Mouse (Mus musculus) stomach, embryonic 16.5 days (tissue): ENCODE measurements around the gene Arhgef7. TPM values are rescaled to one million over a fixed set of nuclear protein-coding genes. Genes with fewer than 3 reads are reported as not detected.

Experiments used
- ATAC-seq: fragments of 200-750 bp; cut with Nextera tagmentation; 2 replicates; pipeline ENCODE4 v1.8.0; 2017; ENCODE audit warnings: moderate number of reproducible peaks, moderate TSS enrichment; ENCODE audit not compliant: insufficient read depth, low FRiP score
- H3K27ac ChIP-seq: fragments of 300-500 bp; sonication (generic); 2 replicates; pipeline ENCODE4 v1.5.1; 2014; ENCODE audit warnings: low read length
- H3K27me3 ChIP-seq: fragments of 300-500 bp; sonication (generic); 2 replicates; pipeline ENCODE4 v1.6.1; 2014; ENCODE audit warnings: low read length, control low read depth, mixed read lengths; ENCODE audit not compliant: control insufficient read depth, insufficient read depth
- H3K36me3 ChIP-seq: fragments of 300-500 bp; sonication (generic); 2 replicates; pipeline ENCODE4 v1.6.1; 2014; ENCODE audit warnings: low read length; ENCODE audit not compliant: control insufficient read depth, insufficient read depth
- H3K4me1 ChIP-seq: fragments of 300-500 bp; sonication (generic); 2 replicates; pipeline ENCODE4 v1.6.1; 2014; ENCODE audit warnings: low read length, control low read depth, mixed read lengths; ENCODE audit not compliant: control insufficient read depth, insufficient read depth
- H3K4me2 ChIP-seq: fragments of 300-500 bp; sonication (generic); 2 replicates; pipeline ENCODE4 v1.6.1; 2014; ENCODE audit warnings: low read depth, low read length, mixed read lengths
- H3K4me3 ChIP-seq: fragments of 300-500 bp; sonication (generic); replicated peaks from 2 replicates; pipeline ENCODE4 v1.5.1; 2014; ENCODE audit warnings: mild to moderate bottlenecking, low read length
- H3K9ac ChIP-seq: fragments of 300-500 bp; sonication (generic); 2 replicates; pipeline ENCODE4 v1.6.1; 2014; ENCODE audit warnings: low read length
- H3K9me3 ChIP-seq: fragments of 300-500 bp; sonication (generic); replicated peaks from 2 replicates; pipeline ENCODE4 v1.6.1; 2016; ENCODE audit warnings: low read length, control low read depth; ENCODE audit not compliant: control insufficient read depth
- WGBS: fragments of 180-500 bp; shearing (Covaris S2); extraction: QIAGEN DNeasy Blood & Tissue Kit; methylation state at CpG from one replicate; pipeline ENCODE4 v1.1.7; 2014; 5-methylcytosine and 5-hydroxymethylcytosine counted together
- polyA plus RNA-seq: library from polyadenylated mRNA; unstranded; fragments of >200 nt; fragmentation: Nextera tagmentation; extraction: Ambion mirVana; gene quantifications from 2 replicates; pipeline ENCODE4 v1.2.1, GENCODE M21; 2015

The Arhgef7 gene
- polyA plus RNA-seq, 1 experiment from 2014 or later, result 32.7 TPM

DNA sequence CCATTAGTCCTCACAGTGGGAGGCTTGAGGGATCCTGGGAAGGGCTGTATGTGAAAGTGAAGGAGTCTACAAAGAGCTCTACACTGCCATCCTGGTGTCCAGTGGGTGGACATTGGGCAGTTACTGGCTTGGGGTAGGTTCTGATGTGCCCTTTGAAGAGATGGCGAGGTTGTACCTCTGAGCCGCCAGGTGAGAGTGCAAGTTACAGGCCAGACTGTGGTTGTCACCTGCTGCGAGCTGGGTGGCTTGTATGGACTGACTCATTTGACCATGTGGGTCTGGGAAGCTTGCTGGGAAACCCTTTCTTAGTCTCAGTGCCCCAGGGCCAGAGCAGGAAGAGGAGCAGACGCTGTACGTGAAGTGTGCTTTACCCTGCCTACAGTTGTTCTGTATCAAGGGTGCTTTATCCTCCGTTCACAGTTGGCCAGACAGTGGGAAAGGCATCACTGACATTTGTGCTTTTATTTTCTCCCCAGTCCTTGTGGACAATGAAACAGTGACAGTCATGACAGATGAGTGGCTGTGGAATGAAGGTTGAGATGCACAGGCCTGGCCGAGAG lies 43.1 kb downstream of the Arhgef7 start:
- Histone ChIP-seq H3K36me3 (no peaks in the 10 kb centered on the region), H3K27me3 (no peaks in the 10 kb centered on the region), H3K4me1 (peaks cover 26% of the 10 kb centered on the region), H3K4me3 (no peak overlapping the region), H3K4me2 (no peak overlapping the region), H3K27ac (no peak overlapping the region), H3K9ac (no peak overlapping the region), H3K9me3 (no peaks in the 10 kb centered on the region)
- no peak for ATAC-seq
- 62% methylated on average over 7 of the region's 7 CpGs for WGBS

GRCm38 (mm10) chr8:11771608-11772007 lies 44.1 kb downstream of the Arhgef7 start:
- Histone ChIP-seq H3K9ac (no peak overlapping the region), H3K36me3 (no peaks in the 10 kb centered on the region)
- WGBS, result 92% methylated on average over 5 of the region's 5 CpGs

GRCm38 (mm10) chr8:11774195-11775076 lies 46.9 kb downstream of the Arhgef7 start:
- Histone ChIP-seq H3K9me3 (no peaks in the 10 kb centered on the region), H3K9ac (peak overlapping the region; percentile 33; the same call in 1 of the 2 replicates), H3K4me2 (no peak overlapping the region), H3K4me3 (no peak overlapping the region), H3K36me3 (no peaks in the 10 kb centered on the region), H3K27ac (peak overlapping the region; percentile 90), H3K27me3 (no peaks in the 10 kb centered on the region), H3K4me1 (peaks cover 32% of the 10 kb centered on the region)
- 65% methylated on average over 17 of the region's 17 CpGs for WGBS
- ATAC-seq, result peak; percentile 78; the same call in 1 of the 2 replicates

More at GRCm38 (mm10) chr8:11771608-11772007, 44.1 kb downstream of the Arhgef7 start:
- ATAC-seq, result no peak
- no peak overlapping the region for H3K4me3 ChIP-seq
- H3K9me3 ChIP-seq, result no peaks in the 10 kb centered on the region
- H3K27me3 ChIP-seq, result no peaks in the 10 kb centered on the region
- H3K4me1 ChIP-seq, result peaks cover 32% of the 10 kb centered on the region
- no peak overlapping the region for H3K4me2 ChIP-seq
- H3K27ac ChIP-seq, result no peak overlapping the region

- no peaks in the 10 kb centered on the region for H3K27me3 ChIP-seq
- no peak overlapping the region for H3K9ac ChIP-seq
- H3K27ac ChIP-seq, result 0 out of 2 replicates have a peak overlapping the region, but pooled peaks have one; percentile 90
- peaks cover 35% of the 10 kb centered on the region for H3K4me1 ChIP-seq
- WGBS, result 37% methylated on average over 7 of the region's 7 CpGs
- no peak overlapping the region for H3K4me3 ChIP-seq
- H3K4me2 ChIP-seq, result no peak overlapping the region
- no peaks in the 10 kb centered on the region for H3K36me3 ChIP-seq
- no peak for ATAC-seq
- H3K9me3 ChIP-seq, result no peaks in the 10 kb centered on the region
Observed at GRCm38 (mm10) chr8:11775889-11776288, 48.4 kb downstream of the Arhgef7 start.

GRCm38 (mm10) chr8:11776451-11777180 lies 49.1 kb downstream of the Arhgef7 start:
- ATAC-seq, result no peak
- no peaks in the 10 kb centered on the region for H3K27me3 ChIP-seq
- H3K4me2 ChIP-seq, result no peak overlapping the region
- H3K36me3 ChIP-seq, result no peaks in the 10 kb centered on the region
- no peak overlapping the region for H3K4me3 ChIP-seq
- H3K9ac ChIP-seq, result no peak overlapping the region
- H3K9me3 ChIP-seq, result no peaks in the 10 kb centered on the region
- WGBS, result 83% methylated on average over 8 of the region's 8 CpGs
- peaks cover 35% of the 10 kb centered on the region for H3K4me1 ChIP-seq
- 0 out of 2 replicates have a peak overlapping the region, but pooled peaks have one; percentile 8 for H3K27ac ChIP-seq

DNA sequence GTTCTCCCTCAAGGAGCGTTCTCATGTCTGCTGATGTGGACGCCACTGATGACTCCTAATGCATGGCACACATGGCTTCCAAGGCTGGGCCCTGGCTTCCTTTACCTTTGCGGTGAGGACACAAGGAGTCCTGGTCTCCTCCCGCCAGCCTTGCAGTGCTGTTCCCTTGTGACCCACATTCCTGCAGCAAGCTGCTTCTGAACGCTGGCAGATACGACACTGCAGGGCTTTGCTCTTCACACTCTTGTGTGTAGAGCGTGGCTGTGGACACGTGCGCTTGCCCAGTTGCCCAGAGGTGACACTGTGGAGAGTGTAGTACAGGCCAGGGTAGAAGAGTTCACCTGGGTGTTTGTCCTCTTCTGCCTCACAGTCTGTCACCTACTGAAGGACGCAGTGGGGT lies 49.7 kb downstream of the Arhgef7 start:
- H3K9me3 ChIP-seq, result no peaks in the 10 kb centered on the region
- H3K36me3 ChIP-seq, result 0 out of 2 replicates have a peak, but pooled peaks cover under 1% of the 10 kb centered on the region
- peaks cover 35% of the 10 kb centered on the region for H3K4me1 ChIP-seq
- H3K4me3 ChIP-seq, result no peak overlapping the region
- WGBS, result 69% methylated on average over 10 of the region's 10 CpGs
- no peaks in the 10 kb centered on the region for H3K27me3 ChIP-seq
- no peak overlapping the region for H3K9ac ChIP-seq
- ATAC-seq, result no peak
- H3K27ac ChIP-seq, result 0 out of 2 replicates have a peak overlapping the region, but pooled peaks have one; percentile 8
- H3K4me2 ChIP-seq, result no peak overlapping the region

DNA sequence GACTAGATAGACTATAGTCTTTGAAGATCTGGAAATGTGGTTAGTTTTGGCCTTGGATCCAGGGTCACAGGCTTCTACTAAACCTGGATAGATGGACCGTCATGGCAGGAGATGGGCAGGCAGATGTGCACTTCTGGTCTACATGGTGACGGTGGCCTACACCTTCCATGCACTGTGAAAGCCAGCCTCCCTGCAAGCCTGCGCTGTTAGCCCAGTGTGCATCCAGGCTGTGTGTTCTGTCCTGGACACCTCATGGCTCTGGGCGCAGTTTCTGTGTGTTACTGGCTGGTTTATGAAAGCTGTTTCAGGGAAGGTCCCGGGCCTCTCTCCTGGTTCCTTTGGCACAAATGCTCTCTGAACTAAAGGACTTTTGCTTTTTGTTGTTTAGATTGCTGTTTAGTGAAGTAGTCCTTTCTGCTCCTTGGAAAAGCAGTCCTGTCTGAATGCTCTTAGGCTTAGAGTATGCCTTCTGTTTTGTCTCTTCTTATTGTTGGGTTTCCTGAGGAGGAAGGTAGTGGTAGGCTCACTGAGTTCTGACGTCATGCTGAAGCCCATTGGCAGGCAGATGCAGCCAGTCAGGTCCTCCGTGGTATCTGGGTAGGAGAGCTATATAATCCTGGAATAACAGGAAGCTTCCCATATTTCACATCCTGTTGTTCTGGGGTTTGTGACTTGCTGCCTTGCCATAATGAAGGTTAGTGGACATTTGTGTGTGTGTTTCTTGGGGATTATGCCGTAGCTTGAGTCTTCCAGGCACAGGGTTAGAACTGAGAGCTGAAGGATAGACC lies 51.3 kb downstream of the Arhgef7 start:
- H3K27ac ChIP-seq, result peak overlapping the region; percentile 17; the same call in 1 of the 2 replicates
- H3K9ac ChIP-seq, result 0 out of 2 replicates have a peak overlapping the region, but pooled peaks have one; percentile 28

More for the DNA sequence above, 51.3 kb downstream of the Arhgef7 start:
- ATAC-seq, result no peak
- WGBS, result 74% methylated on average over 8 of the region's 8 CpGs
- H3K4me1 ChIP-seq, result peaks cover 27% of the 10 kb centered on the region
- no peaks in the 10 kb centered on the region for H3K27me3 ChIP-seq
- no peak overlapping the region for H3K4me2 ChIP-seq
- H3K4me3 ChIP-seq, result 0 out of 2 replicates have a peak overlapping the region, but pooled peaks have one; percentile 2
- no peaks in the 10 kb centered on the region for H3K9me3 ChIP-seq
- 0 out of 2 replicates have a peak, but pooled peaks cover 6% of the 10 kb centered on the region for H3K36me3 ChIP-seq
